Mouse (Mus musculus): Measurements from ENCODE around the gene Olfr221. TPM values are rescaled to one million over a fixed set of nuclear protein-coding genes. Genes with fewer than 3 reads are reported as not detected.
A peak's percentile ranks its signal among the peaks of the same experiment; 100 is the strongest.

Gene Olfr221
- total RNA-seq, 2 experiments from 2014 or later: not detected

- no peak for DNase-seq
Measured at GRCm38 (mm10) chr14:52019051-52019589, 23.1 kb downstream of the Olfr221 start.

GRCm38 (mm10) chr14:52018248-52019050, 23.8 kb downstream of the Olfr221 start:
- DNase-seq: no peak

GRCm38 (mm10) chr14:52017662-52018061, 24.6 kb downstream of the Olfr221 start:
- DNase-seq: no peak

DNA sequence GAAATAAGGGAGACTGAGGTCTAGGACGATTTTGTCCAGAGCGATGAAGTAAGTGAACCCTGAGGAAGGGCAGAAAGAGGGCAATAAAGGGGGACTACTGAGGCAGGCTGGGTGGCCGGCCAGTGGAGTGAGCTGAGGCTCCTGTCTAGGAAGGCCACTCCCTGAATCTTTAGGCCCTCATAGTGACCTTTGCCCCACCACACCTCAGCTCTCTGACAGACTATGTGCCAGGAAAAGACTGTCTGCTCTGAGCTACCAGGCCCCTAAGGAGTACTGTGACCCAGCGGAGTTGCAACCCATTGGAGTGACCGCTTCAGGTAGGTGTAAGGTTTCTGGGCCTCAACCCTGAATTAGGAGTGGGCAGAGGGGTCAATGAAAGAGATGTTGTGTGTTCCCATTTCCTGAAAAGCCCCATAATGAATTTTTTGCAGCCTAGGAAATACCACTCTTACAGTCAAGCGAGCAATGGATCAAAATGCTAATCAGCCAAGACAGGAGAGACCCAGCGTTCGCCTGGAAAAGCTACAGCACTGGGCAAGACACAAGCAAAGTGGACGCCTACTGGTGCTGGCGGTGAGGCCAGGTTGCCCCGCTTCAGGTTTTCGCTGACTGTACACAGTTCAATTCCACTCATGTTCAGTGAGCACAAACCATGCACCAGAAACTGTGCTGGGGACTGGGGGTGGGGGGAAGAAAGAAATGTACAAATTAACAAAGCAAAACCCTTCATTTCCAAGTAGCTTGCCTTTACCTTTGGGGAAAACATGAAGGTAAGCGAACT, 25.4 kb downstream of the Olfr221 start:
- DNase-seq: no peak

GRCm38 (mm10) chr14:52015445-52016100, 26.7 kb downstream of the Olfr221 start, which contains the start of gene Tmem253:
TSS of gene Tmem253 (plus strand) at chr14:52015658.
- no peak for DNase-seq

DNA sequence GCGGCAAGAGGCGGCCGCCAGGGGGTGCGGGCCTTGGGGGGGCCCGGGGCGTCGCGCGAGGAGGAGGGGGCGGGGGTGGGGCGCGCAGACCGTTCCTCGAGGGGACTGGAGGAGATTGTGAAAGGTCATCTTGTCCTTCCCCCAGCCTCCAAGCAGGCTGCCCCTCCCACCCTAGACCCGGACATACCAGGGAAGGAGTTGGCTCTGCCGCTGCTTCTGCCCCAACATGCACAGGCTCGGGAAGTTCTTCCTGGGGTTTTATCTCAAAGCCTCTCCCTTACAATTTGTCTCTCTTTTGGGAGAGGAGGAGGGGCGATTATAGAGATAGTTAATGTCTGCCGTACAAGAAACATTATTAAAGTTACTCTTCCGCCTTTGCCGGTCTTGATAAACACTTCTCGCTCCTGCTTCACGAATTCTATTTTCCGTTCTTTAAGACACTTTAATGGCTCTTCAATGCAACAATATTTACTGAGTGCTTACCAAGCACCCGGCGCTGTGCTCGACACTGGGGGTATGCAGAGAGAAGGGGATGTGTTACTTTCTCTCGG, 27.4 kb downstream of the Olfr221 start:
- DNase-seq: peak; percentile 54

DNA sequence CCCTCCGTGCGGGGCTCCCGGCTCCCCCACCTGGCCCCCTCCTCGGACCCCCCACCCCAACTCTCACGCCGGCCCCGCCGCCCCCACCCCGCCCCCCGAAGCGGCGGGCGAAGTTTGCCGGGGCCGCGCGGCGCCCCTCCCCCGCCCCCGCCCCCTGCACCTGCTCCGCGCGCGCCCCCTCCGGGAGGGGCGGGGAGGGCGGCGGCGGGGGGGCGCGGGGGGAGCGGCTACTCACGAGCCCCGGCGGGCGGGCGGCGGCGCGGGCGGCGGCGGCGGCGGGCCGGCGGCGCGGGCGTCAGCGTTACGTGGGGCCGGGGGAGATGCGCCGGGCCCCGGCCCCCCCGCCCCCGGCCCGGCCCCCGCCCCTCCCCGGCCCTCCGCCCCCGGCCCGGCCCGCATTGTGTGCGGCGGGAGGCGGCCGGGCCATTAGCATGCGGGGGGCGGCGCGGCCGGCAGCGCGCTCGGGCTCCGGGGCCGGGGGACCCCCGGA, 27.9 kb downstream of the Olfr221 start:
- DNase-seq: no peak

- DNase-seq: peak; percentile 53
Measured at GRCm38 (mm10) chr14:52013771-52014219, 28.5 kb downstream of the Olfr221 start.

DNA sequence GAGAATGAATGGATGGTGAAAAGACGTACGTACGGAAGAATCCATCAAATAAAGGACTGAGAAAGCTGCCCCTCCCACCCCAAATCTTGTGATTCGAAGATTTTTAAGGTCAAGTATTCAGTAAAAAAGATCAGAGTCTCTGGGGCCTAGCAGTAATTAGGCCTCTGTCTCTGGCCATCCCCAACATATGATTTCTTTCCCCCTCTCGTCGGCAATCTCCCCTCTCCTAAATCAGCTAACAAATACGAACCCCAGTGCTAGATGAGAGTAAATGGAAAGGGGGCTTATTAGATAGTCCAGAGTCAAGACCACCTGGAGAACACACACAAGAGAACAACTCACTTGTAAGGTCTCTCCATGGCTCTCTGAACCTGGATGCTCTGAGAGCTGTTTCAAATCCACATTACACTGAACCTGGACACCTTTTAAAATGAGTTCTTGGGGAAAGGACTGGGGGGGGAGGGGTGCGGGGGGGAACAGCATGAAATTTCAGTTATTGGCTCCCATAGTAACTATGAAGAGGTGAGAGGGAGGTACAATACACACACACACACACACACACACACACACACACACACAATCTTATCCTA, 29.1 kb downstream of the Olfr221 start:
- no peak for DNase-seq

GRCm38 (mm10) chr14:52012553-52012952, 29.7 kb downstream of the Olfr221 start:
- no peak for DNase-seq

DNA sequence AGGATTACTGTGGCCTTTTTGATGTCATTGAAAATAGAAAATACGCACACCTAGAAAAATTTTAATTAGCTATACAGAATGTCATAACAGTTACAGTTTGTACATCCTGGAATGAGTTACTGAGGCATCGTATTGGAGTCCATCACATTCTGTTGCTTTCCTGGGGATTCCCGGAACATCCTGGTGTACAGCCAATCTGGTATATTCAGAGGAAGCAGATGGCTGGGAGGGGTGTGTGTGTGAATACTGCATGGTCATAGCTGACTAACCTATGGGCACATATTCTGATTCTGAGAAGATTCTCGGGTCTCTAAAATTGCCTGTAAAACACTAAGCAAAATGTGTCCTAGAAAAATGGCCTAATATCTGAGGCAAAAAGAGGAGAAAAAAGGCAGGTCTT, 30.2 kb downstream of the Olfr221 start:
- DNase-seq: no peak

- no peak for DNase-seq
Measured at GRCm38 (mm10) chr14:52011683-52012082, 30.6 kb downstream of the Olfr221 start.

DNA sequence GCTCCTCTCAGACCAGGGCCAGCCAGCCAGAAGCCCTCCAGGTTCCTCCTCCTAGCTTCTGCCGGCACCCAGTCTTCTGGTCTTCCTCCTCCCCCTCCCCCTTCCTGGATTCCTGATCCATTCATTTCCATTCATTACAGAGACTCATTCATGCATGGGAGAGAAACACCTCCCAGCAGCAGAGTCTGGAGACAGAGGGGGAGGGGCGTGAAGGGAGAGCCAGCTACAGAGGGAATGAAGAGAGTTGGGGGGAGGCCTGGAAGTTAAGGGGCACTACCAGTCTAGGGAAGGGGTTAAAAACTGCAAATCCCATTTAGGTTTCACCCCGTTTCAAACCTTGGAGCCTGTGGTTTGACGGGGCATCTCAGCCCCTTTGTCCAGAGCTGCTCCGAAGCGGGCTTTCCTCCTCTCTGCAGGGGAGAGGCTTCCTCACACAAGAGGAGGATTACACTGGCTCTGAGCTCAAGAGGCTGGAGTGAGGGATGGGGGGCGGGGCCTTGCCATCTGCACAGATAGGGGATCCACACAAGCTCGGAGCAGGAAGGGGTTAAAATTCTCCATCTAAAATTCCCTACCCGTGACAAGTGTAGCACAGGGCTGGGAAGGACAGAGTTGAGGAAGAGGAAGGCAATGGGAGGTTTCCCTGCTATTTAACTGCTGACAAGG, 31.7 kb downstream of the Olfr221 start:
- DNase-seq: no peak

GRCm38 (mm10) chr14:52009841-52010240, 32.4 kb downstream of the Olfr221 start:
- DNase-seq: no peak

DNA sequence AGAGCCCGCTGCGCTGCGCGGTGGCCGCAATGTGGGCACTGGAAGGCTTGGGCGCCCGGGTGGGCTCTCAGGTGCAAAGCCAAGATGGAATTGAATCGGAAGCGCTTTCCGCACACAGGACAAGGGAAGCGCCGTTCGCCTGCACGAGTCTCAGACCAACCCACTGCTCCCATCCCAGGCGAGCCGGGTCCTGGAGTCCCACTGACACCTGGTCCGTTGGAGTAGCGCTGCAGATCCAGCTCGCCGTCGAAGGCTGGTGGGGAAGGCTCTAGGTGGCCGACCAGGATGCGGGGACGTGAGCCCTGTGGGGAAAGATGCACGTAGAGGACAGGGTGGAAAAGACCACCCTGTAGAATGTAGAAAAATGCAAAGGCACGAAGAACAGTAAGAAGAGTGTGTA, 32.9 kb downstream of the Olfr221 start:
- no peak for DNase-seq

DNA sequence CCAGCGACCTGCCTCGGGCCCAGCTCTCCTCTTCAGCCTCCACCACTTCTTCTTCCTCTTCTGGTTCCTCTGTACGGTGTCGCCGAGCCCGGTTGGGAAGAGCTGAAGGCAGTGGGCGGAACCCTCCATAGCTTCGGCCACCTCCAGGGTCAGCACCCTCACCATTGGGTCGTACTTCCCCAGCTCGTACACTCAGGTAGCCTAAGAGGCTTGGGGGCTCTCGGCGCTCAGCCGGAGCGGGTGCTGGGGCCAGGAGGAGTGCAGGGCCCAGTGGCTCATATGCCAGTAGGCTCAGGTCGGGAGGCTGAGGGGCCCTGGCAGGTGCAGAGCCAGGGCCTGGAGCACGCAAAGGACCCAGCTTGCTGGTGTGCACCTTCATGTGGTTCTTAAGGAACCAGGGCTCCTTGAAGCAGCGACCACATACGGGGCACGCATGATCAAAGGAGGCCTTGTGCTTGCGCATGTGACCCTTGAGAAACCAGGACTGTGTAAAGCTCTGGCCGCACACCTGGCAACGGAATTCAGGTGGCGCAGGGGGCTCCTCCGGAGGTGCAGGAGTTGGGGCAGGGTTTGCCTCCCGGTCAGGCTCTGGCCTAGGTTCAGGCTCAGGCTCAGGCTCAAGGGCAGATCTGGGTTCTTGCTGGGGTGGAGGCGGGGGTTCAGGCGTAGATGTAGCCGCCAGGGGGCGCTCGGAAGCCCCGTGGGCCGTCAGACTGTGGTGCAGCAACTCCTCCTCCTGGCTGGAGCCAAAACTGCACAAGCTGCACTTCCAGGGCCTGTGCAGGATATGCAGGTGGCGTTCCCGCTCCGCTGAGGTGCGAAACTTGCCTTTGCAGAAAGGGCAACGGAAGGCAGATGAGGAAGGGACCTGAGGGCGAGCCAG, 33.7 kb downstream of the Olfr221 start:
- peak; percentile 85 for DNase-seq

DNA sequence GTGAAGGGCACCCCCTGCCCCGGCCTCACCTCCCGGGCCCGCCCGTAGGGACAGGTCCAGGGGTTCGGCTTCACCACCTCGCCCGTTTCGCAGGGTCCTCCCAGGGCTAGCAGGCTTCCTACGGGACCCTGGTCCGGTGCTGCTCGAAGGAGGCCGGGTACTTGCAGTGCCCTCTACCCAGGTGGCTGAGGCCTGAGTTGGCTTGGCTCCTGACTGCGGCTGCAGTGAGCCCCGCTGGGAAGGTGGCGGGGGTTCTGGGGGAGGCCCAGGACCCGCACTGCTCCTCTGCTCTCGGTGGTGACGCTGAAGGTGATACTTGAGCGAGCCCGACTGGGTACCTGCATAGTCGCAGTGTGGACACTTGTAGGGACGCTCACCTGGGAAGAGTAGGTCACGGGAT, 35.5 kb downstream of the Olfr221 start:
- DNase-seq: no peak

DNA sequence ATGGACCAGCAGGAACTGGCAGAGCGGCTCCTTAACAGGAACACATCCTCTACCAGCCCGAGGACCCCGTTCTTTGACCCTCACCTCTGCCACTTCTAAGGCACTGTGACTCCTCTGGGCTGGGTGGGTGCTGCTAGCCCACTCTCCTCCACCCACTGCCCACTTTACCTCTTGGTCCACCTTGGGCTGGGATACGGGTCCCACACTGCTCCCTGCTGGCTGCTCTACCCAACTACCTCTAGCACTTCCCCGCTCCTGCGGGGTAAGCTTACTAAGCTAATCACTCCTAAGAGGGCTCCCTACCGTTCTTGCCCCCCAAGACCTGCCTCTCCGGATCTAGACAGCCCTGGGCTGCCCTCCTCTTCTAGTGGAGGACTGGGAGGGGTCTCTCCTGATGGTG, 36.0 kb downstream of the Olfr221 start:
- DNase-seq: no peak

DNA sequence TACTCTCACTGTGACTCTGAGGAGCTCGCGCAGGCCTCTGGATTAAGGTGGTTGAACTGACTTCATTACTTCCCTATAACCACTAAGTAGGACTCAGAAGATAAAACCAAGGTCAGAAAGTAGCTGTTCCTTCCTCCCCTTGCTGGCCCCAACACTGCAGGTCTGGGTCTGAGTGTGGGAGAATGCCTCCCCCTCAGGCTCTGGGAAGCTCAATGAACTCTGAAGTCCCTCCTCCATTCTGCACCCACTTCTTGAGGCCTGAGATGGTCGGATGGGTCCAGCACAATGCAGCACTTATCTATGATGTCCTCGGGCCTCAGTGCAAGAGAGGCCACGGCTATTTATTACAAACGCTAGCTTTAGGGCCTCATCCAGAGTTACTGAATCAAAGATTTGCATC, 36.6 kb downstream of the Olfr221 start:
- DNase-seq: no peak

DNA sequence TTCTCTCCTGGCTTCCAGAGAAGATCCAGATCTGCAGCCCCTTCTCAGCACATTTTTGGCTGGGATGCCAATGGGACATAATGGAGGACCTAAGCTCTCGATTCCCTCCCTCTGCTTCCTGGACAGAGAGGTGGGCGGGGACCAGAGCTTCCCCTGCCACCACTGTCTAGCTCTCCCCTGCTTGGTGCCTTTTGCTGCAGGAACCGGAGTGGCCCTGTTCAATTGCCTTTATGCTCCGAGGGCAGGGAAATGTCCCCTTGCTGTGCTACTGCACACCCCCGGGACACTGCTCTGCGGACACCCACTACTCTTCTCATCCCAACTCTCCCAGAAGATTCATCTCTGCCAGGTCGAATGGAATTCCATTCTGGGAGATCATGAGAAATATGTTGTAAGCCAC, 37.1 kb downstream of the Olfr221 start:
- no peak for DNase-seq
